Mouse (Mus musculus): Measurements from ENCODE around the gene Ptchd4. TPM values are rescaled to one million over a fixed set of nuclear protein-coding genes. Genes with fewer than 3 reads are reported as not detected.

Ptchd4 gene
- polyA plus RNA-seq (2015; fragmentation: Nextera tagmentation; extraction: Ambion mirVana): 3.3 and 4.3 TPM in 2 replicates

DNA sequence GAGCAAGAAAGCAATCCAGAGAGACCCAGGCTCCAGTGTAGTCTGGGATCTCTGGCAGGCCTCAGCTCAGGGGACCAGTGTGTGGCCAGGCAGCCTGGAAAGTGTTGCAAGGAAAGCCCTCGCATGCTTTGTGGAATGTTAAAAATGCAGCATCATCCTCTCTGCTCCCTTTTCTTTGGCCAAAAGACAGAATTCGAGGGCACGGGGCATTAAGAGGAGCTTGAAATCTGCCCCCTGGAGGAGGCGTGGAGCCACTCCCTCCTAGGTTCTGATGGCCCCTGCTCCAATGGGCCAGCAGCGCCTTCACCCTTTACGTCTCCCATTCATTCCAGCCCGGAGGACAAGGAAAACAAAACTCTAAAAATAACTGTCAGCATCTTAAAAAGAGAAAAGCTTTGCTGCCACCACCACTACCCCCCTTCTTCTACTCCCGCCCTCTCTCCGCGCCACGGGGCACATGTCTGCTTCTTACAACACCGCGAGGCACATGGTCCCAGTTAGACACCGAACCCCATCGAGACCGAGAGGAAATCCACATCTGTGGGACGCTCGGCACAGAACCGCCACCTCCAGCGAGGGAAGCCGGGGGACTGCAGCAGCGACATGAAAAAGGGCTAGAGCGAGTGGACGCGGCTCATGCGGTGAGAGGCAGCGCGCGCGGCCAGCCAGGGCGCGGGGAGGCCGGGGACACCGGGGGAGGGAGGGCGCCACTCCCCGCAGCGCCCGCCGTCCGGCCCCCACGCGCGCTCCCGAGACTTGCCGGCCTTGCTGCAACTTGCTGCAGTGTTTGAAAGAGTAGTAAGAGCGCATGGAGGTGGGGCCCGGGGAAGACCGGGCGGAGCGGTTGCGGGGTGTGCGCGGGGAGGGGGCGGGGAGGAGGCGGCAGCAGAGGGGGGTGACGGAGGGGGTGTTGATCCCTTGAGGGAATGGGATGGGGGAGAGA, at the start of gene Ptchd4:
Gene Ptchd4, plus strand, starts transcription at position 279 of the 943 bp plus-strand sequence.
- no peaks in the 10 kb centered on the region for H3K9me3 ChIP-seq (replicated peaks)
- H3K4me3 ChIP-seq: peak within 1 kb of the TSS; percentile 66
- under 1% methylated on average over 47 of the region's 56 CpGs for WGBS
- peaks cover 9% of the 10 kb centered on the region; the same call in 1 of the 2 replicates for H3K4me1 ChIP-seq
- H3K9ac ChIP-seq: peak within 1 kb of the TSS; percentile 70
- H3K36me3 ChIP-seq (ENCODE audit: poor library complexity, severe bottlenecking): no peaks in the 10 kb centered on the region
- H3K4me2 ChIP-seq: peak within 1 kb of the TSS; percentile 88
- no peaks in the 10 kb centered on the region for H3K27me3 ChIP-seq
- H3K27ac ChIP-seq: no peak within 1 kb of the TSS
- peak; percentile 90 for ATAC-seq

- Histone ChIP-seq H3K4me1 (no peaks in the 10 kb centered on the region), H3K9me3 (replicated peaks) (no peaks in the 10 kb centered on the region), H3K27me3 (no peaks in the 10 kb centered on the region), H3K4me3 (no peak overlapping the region), H3K27ac (no peak overlapping the region), H3K36me3 (ENCODE audit: poor library complexity, severe bottlenecking) (no peaks in the 10 kb centered on the region), H3K4me2 (no peak overlapping the region), H3K9ac (no peak overlapping the region)
- WGBS: 76% methylated on average over 2 of the region's 2 CpGs
- no peak for ATAC-seq
Measured at GRCm38 (mm10) chr17:42276861-42277260, 38.9 kb upstream of the Ptchd4 start.

DNA sequence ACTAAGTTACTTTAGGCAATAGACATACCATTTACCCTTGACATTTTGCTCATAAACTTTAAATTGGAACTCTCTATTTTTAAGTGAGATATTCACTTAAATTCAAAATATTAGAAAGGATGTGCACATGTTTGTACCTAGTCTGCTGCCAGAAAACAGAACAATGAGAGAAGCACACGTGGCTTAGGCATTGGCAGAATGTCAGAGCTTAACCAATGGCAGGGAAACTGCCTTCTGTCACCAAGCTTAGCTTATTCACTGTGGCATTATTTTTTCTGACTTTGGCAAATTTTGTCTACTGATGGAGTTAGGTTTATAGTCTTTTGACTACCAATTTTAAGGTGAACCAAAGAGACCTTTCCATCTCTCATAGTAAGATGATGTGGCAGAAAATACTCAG, 31.4 kb upstream of the Ptchd4 start:
- Histone ChIP-seq H3K4me3 (no peak overlapping the region), H3K4me1 (no peaks in the 10 kb centered on the region), H3K27me3 (no peaks in the 10 kb centered on the region), H3K4me2 (no peak overlapping the region), H3K9ac (no peak overlapping the region), H3K36me3 (ENCODE audit: poor library complexity, severe bottlenecking) (no peaks in the 10 kb centered on the region), H3K27ac (no peak overlapping the region), H3K9me3 (replicated peaks) (no peaks in the 10 kb centered on the region; the same call in 1 of the 2 replicates)
- ATAC-seq: no peak
- 61% methylated on average over 1 of the region's 1 CpGs for WGBS

- H3K4me2 ChIP-seq: no peak overlapping the region
- no peak for ATAC-seq
- no peak overlapping the region for H3K27ac ChIP-seq
- H3K9me3 ChIP-seq (replicated peaks): no peaks in the 10 kb centered on the region; the same call in 1 of the 2 replicates
- H3K4me3 ChIP-seq: no peak overlapping the region
- 79% methylated on average over 3 of the region's 3 CpGs for WGBS
- H3K36me3 ChIP-seq (ENCODE audit: poor library complexity, severe bottlenecking): no peaks in the 10 kb centered on the region
- H3K4me1 ChIP-seq: no peaks in the 10 kb centered on the region
- H3K9ac ChIP-seq: no peak overlapping the region
- no peaks in the 10 kb centered on the region for H3K27me3 ChIP-seq
Measured at GRCm38 (mm10) chr17:42286255-42286654, 29.5 kb upstream of the Ptchd4 start.

- Histone ChIP-seq H3K9me3 (replicated peaks) (no peaks in the 10 kb centered on the region; the same call in 1 of the 2 replicates), H3K36me3 (ENCODE audit: poor library complexity, severe bottlenecking) (no peaks in the 10 kb centered on the region), H3K4me3 (no peak overlapping the region), H3K27me3 (no peaks in the 10 kb centered on the region), H3K27ac (no peak overlapping the region), H3K4me1 (no peaks in the 10 kb centered on the region), H3K4me2 (no peak overlapping the region), H3K9ac (no peak overlapping the region)
- ATAC-seq: no peak
Measured at GRCm38 (mm10) chr17:42290341-42290740, 25.4 kb upstream of the Ptchd4 start.

GRCm38 (mm10) chr17:42291793-42292192, 24.0 kb upstream of the Ptchd4 start:
- H3K27ac ChIP-seq: no peak overlapping the region
- H3K4me3 ChIP-seq: no peak overlapping the region
- ATAC-seq: no peak
- H3K36me3 ChIP-seq (ENCODE audit: poor library complexity, severe bottlenecking): no peaks in the 10 kb centered on the region
- H3K4me2 ChIP-seq: no peak overlapping the region
- H3K9me3 ChIP-seq (replicated peaks): no peaks in the 10 kb centered on the region; the same call in 1 of the 2 replicates
- H3K27me3 ChIP-seq: no peaks in the 10 kb centered on the region
- no peak overlapping the region for H3K9ac ChIP-seq
- no peaks in the 10 kb centered on the region for H3K4me1 ChIP-seq
- 55% methylated on average over 5 of the region's 5 CpGs for WGBS

- Histone ChIP-seq H3K4me1 (no peaks in the 10 kb centered on the region), H3K9ac (no peak overlapping the region), H3K4me3 (no peak overlapping the region), H3K4me2 (no peak overlapping the region), H3K9me3 (replicated peaks) (no peaks in the 10 kb centered on the region), H3K27ac (no peak overlapping the region), H3K27me3 (no peaks in the 10 kb centered on the region), H3K36me3 (ENCODE audit: poor library complexity, severe bottlenecking) (no peaks in the 10 kb centered on the region)
- ATAC-seq: no peak
- 80% methylated on average over 4 of the region's 4 CpGs for WGBS
Measured at GRCm38 (mm10) chr17:42297986-42298385, 17.8 kb upstream of the Ptchd4 start.

DNA sequence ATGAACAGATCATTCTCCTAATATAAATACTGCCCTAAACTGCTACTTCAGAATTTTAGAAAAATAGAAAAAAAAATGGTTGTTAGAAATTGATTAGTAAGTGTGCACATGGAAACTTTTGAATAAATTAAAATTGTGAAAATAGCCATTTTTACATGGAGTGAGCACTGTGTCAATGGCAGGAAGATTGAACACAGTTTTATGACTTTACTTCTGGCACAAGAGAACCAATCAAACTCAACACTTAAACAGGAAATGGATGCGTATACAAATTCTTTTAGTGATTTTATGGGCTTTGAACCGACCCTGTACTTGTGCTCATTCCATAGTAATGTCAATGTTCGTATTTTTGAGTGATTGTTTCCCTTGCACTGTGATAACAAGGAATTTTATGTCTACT, 16.1 kb upstream of the Ptchd4 start:
- Histone ChIP-seq H3K27ac (no peak overlapping the region), H3K36me3 (ENCODE audit: poor library complexity, severe bottlenecking) (no peaks in the 10 kb centered on the region), H3K9ac (no peak overlapping the region), H3K4me1 (no peaks in the 10 kb centered on the region), H3K4me2 (no peak overlapping the region), H3K9me3 (replicated peaks) (no peaks in the 10 kb centered on the region), H3K27me3 (no peaks in the 10 kb centered on the region), H3K4me3 (no peak overlapping the region)
- WGBS: 82% methylated on average over 3 of the region's 3 CpGs
- no peak for ATAC-seq

GRCm38 (mm10) chr17:42303062-42303577, 12.6 kb upstream of the Ptchd4 start:
- Histone ChIP-seq H3K9ac (no peak overlapping the region), H3K9me3 (replicated peaks) (no peaks in the 10 kb centered on the region), H3K36me3 (ENCODE audit: poor library complexity, severe bottlenecking) (no peaks in the 10 kb centered on the region), H3K4me3 (no peak overlapping the region), H3K27me3 (no peaks in the 10 kb centered on the region), H3K4me1 (no peaks in the 10 kb centered on the region), H3K4me2 (no peak overlapping the region), H3K27ac (no peak overlapping the region)
- ATAC-seq: peak; percentile 41; the same call in 1 of the 2 replicates
- WGBS: 64% methylated on average over 4 of the region's 4 CpGs

DNA sequence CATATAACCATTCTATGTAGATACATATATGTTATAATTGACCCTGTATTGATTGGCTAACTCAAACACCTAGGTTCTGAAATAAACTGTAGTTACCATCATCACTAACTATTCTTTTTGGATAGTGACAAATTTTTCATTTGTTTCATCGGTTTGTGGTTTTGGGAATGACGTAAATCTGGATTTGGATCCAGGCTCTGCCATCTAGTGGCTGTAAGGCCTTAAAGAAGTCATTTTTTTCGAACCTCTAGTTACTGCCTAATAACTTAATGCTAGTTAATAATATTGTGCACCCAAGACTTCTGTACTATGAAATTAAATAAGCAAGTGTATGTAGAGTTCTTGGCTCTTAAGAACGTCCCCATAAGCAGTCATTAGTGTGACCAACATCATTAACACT, 11.5 kb upstream of the Ptchd4 start:
- 68% methylated on average over 4 of the region's 4 CpGs for WGBS
- Histone ChIP-seq H3K9me3 (replicated peaks) (no peaks in the 10 kb centered on the region), H3K4me2 (no peak overlapping the region), H3K27ac (no peak overlapping the region), H3K4me1 (no peaks in the 10 kb centered on the region), H3K9ac (no peak overlapping the region), H3K4me3 (no peak overlapping the region), H3K36me3 (ENCODE audit: poor library complexity, severe bottlenecking) (no peaks in the 10 kb centered on the region), H3K27me3 (no peaks in the 10 kb centered on the region)
- ATAC-seq: no peak

GRCm38 (mm10) chr17:42307001-42307400, 8.7 kb upstream of the Ptchd4 start:
- no peak overlapping the region for H3K4me3 ChIP-seq
- H3K36me3 ChIP-seq (ENCODE audit: poor library complexity, severe bottlenecking): no peaks in the 10 kb centered on the region
- no peaks in the 10 kb centered on the region for H3K27me3 ChIP-seq
- WGBS: 100% methylated on average over 1 of the region's 1 CpGs
- ATAC-seq: no peak
- no peaks in the 10 kb centered on the region for H3K9me3 ChIP-seq (replicated peaks)
- H3K4me1 ChIP-seq: no peaks in the 10 kb centered on the region
- no peak overlapping the region for H3K9ac ChIP-seq
- no peak overlapping the region for H3K27ac ChIP-seq
- no peak overlapping the region for H3K4me2 ChIP-seq

DNA sequence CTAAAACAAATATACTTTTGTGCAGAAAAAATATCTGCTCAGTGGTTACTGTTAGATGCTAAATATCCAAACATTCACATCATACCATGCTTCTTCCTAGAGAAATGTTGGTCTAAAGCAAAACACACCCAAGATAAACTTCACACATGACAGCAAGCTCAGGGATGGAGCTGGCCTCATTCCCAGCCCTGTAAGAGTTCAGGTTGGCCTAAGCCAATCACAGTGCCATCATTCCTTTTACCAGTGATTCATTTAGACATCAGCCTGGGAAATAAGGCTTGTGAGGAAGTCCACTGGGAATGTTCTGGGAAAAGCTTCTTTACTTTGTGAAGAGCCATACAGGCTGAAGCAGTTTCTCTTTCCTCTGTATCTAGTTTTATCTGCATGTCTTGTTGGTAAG, 5.6 kb upstream of the Ptchd4 start:
- Histone ChIP-seq H3K27me3 (no peaks in the 10 kb centered on the region), H3K9me3 (replicated peaks) (no peaks in the 10 kb centered on the region), H3K9ac (no peak overlapping the region), H3K4me2 (no peak overlapping the region), H3K4me3 (no peak overlapping the region), H3K27ac (no peak overlapping the region), H3K4me1 (no peaks in the 10 kb centered on the region), H3K36me3 (ENCODE audit: poor library complexity, severe bottlenecking) (no peaks in the 10 kb centered on the region)
- ATAC-seq: no peak

Measured in forebrain, embryonic 13.5 days (tissue).